ENCODE assay signal across 28 mouse cellular contexts in the genomic region with DNA sequence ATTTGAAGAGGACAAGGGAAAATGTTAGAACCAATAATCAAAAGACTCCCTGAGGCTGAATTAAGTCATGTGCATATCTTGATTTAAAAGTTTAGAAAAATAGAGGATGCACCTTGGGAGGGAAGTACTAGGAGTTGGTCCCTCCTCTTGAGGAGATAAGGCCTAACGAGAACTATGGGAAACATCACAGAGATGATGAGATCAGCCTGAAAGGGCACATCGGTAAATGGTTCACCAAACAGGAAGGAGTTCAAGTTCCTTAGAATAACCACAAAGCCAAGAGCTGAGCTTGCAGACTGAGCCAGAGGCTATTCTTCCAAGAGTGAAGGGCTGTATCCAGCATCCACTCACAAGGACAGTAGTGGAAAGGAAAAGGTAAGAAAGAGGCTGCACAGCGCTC.
DNase-seq lines count a peak whose midpoint lies in the region; ATAC-seq and TF ChIP-seq lines count a peak whose summit lies in the region.
"Had no signal": no experiment of that assay in that cellular context is flagged by ENCODE, and none has a peak within 500 bp of the region (broad histone marks: within the 10 kb centered on the region; RNA-seq: fewer than 3 reads in every experiment).

No protein-coding gene starts in this region.

- ATAC-seq in hematopoietic stem cell, adult 5-6 weeks (replicated peaks in 1 of 2; ENCODE audit: insufficient read depth in 1 of 2, low FRiP score in 2 of 2, low TSS enrichment in 1 of 2, low read depth in 1 of 2, poor library complexity in 2 of 2, severe bottlenecking in 2 of 2) = peak; percentile 50 to 60; a peak in 3 of 4 replicates
- ATAC-seq in megakaryocyte-erythroid progenitor cell, adult 5-6 weeks (replicated peaks; ENCODE audit: low FRiP score, low TSS enrichment, poor library complexity, severe bottlenecking) = peak; percentile 23; the same call in 1 of the 2 replicates
- ATAC-seq: forebrain, embryonic 15.5 days; hindbrain, embryonic 16.5 days; inflammation-experienced regulatory T-cells, adult 6 months; Patski had no signal

- no peak for TF ChIP-seq POLR2A in MEL (IDR thresholded peaks at IDR 0.05; ENCODE audit: control insufficient read depth in 1 of 2, insufficient read depth in 1 of 2, low read depth in 1 of 2, low read length in 2 of 2, poor library complexity in 1 of 2)

- no peak overlapping the region for H3K9ac ChIP-seq in MEL (ENCODE audit: control insufficient read depth, low read depth, low read length, poor library complexity, severe bottlenecking)
- H3K9ac ChIP-seq: embryonic facial prominence, embryonic 13.5 days; forebrain, embryonic 12.5 days; forebrain, embryonic 15.5 days; heart, embryonic 13.5 days; hindbrain, embryonic 13.5 days had no signal

- no peak for TF ChIP-seq RAD21 in MEL (IDR thresholded peaks at IDR 0.05; ENCODE audit: low read depth, low read length)

- H3K79me2 ChIP-seq in MEL (ENCODE audit: control insufficient read depth, insufficient read depth, low read length, poor library complexity) = no peaks in the 10 kb centered on the region

- peaks cover 4 to 19% of the 10 kb centered on the region in 2 experiments; a peak in 2 of 4 replicates for H3K4me1 ChIP-seq in MEL (ENCODE audit: control insufficient read depth in 1 of 2, insufficient read depth in 2 of 2, low read length in 2 of 2)
- H3K4me1 ChIP-seq: embryonic facial prominence, embryonic 13.5 days; forebrain, embryonic 12.5 days; forebrain, embryonic 15.5 days; heart, embryonic 10.5 days; heart, embryonic 13.5 days; hindbrain, embryonic 13.5 days had no signal

- DNase-seq in 416B (ENCODE audit: low read depth) (peak; percentile 50), MEL (ENCODE audit: low read depth, low spot score) (peak; percentile 63)
- no peak for DNase-seq in T-cell, adult 2 months (ENCODE audit: low spot score)
- DNase-seq in ovary, postnatal 10 days (ENCODE audit: low spot score) = no peak
- DNase-seq: adrenal gland, adult 2 months; adrenal gland, postnatal 14 days; cerebellum, adult 11 months; cerebellum, adult 2 months; cerebellum, adult 9-11 months; cerebellum, postnatal 25 days; embryo, embryonic 11 days; gastrocnemius, postnatal 25 days; heart, adult 2 months; heart, postnatal 14 days had no signal

- TF ChIP-seq EP300 in MEL (IDR thresholded peaks at IDR 0.05; ENCODE audit: low read depth in 1 of 2, low read length in 2 of 2) = peak in 1 of 2 experiments; percentile 2; a peak in 1 of 4 replicates

- H3K27ac ChIP-seq in MEL (ENCODE audit: control insufficient read depth, low read depth, low read length) = peak overlapping the region; percentile 37; the same call in 1 of the 2 replicates
- H3K27ac ChIP-seq: embryonic facial prominence, embryonic 10.5 days; embryonic facial prominence, embryonic 13.5 days; forebrain, embryonic 12.5 days; forebrain, embryonic 15.5 days; heart, adult 2 months; heart, embryonic 10.5 days; heart, embryonic 13.5 days; hindbrain, embryonic 10.5 days had no signal

- H3K4me3 ChIP-seq in MEL (ENCODE audit: control insufficient read depth in 1 of 2, insufficient read depth in 1 of 2, low read depth in 2 of 2, low read length in 2 of 2) = no peak overlapping the region
- H3K4me3 ChIP-seq: embryonic facial prominence, embryonic 10.5 days; embryonic facial prominence, embryonic 13.5 days; erythroblast, embryonic 14.5 days; forebrain, embryonic 12.5 days; forebrain, embryonic 15.5 days; heart, adult 2 months; heart, embryonic 10.5 days; heart, embryonic 13.5 days; hindbrain, embryonic 10.5 days; hindbrain, embryonic 13.5 days had no signal

- H3K27me3 ChIP-seq in MEL (ENCODE audit: control insufficient read depth in 1 of 2, insufficient read depth in 2 of 2, low read length in 2 of 2) = no peaks in the 10 kb centered on the region
- H3K27me3 ChIP-seq: embryonic facial prominence, embryonic 13.5 days; forebrain, embryonic 12.5 days; forebrain, embryonic 15.5 days; heart, embryonic 13.5 days; hindbrain, embryonic 13.5 days; Patski had no signal

- TF ChIP-seq CTCF in MEL (IDR thresholded peaks at IDR 0.05 in 2 of 3, conservative IDR thresholded peaks at IDR 0.05 in 1 of 3; ENCODE audit: control insufficient read depth in 1 of 3, insufficient read depth in 1 of 3, low read depth in 2 of 3, low read length in 3 of 3, poor library complexity in 1 of 3, severe bottlenecking in 1 of 3) = no peak

- H3K36me3 ChIP-seq in MEL (ENCODE audit: control insufficient read depth in 1 of 2, insufficient read depth in 2 of 2, low read length in 2 of 2) = peaks cover 0 to 15% of the 10 kb centered on the region in 2 experiments; a peak in 2 of 4 replicates
- H3K36me3 ChIP-seq: embryonic facial prominence, embryonic 10.5 days; embryonic facial prominence, embryonic 13.5 days; forebrain, embryonic 12.5 days; forebrain, embryonic 15.5 days; heart, embryonic 10.5 days; heart, embryonic 13.5 days; hindbrain, embryonic 10.5 days; hindbrain, embryonic 13.5 days had no signal

- H3K9me3 ChIP-seq in MEL (replicated peaks; ENCODE audit: insufficient read depth, low read length) = no peaks in the 10 kb centered on the region
- H3K9me3 ChIP-seq: embryonic facial prominence, embryonic 10.5 days; embryonic facial prominence, embryonic 13.5 days; forebrain, embryonic 12.5 days; forebrain, embryonic 15.5 days; heart, embryonic 10.5 days; heart, embryonic 13.5 days; hindbrain, embryonic 10.5 days; hindbrain, embryonic 13.5 days had no signal

TF ChIP-seq in MEL, 35 proteins besides CTCF, POLR2A, EP300 and RAD21:
- TF ChIP-seq ETS1 (IDR thresholded peaks at IDR 0.05; ENCODE audit: low read depth, low read length) (0 out of 2 replicates have a peak, but pooled peaks have one; percentile 34), GATA1 (IDR thresholded peaks at IDR 0.05; ENCODE audit: low read depth, low read length) (peak; percentile 52), CHD2 (IDR thresholded peaks at IDR 0.05; ENCODE audit: low read length) (no peak)
TF ChIP-seq in MEL: peak in this region for 2.

Comparison
In these comparisons a context has a peak if more than half of its experiments do, and no peak if none do; other contexts are left out.
1. DNase-seq: peak in 416B (single experiment) and MEL (single experiment); none in T-cell, adult 2 months (single experiment) and ovary, postnatal 10 days (single experiment).